Mouse (Mus musculus) kidney, adult 9 months (tissue): ENCODE data around the gene Zbtb43.

ENCODE experiments used
- DNase-seq: peaks from one replicate; pipeline ENCODE4 v3.0.0; 2022

Gene Zbtb43

DNA sequence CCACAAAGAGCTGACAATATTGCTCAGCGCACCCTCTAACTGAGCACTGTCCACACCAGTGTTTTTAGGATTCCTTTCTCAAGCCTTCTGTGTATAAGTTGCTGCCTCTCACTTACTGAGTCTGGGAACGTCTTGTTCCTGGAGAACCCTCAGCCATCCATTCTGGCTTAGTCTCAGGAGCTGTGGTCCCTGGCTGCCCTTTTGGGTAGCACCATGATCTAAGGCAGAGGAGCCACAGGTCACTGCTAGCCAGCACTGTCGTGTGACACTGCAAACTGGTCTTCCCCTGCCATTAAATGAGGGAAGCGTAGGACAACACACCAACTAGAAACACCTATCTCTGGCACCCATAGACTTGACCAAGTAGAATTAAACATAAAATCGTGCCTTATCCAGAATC, 15.6 kb downstream of the Zbtb43 start:
- no peak for DNase-seq

DNA sequence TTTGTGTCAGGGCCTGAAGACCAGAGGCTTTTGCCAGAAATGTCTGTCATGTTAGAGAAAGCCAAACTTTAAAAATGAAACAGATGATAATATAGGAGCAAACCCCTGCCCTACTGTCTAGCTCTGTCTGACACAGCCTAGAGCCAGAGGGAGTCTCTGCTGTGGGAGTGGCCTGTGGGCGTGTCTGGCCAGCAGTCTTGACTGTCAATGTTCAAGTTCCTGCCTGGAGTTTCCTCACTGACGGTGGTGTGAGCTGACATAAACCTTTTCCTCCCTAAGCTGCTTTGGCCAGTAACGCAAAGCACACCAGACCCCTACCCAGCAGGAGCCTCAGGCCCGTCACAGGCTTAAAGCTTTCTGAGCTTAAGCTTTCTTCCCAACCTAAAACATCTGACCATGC, 16.2 kb downstream of the Zbtb43 start:
- peak; percentile 45 for DNase-seq

- peak; percentile 46 for DNase-seq
These were observed 17.1 kb downstream of the Zbtb43 start for GRCm38 (mm10) chr2:33451038-33451978.

GRCm38 (mm10) chr2:33449119-33449873, 19.1 kb downstream of the Zbtb43 start:
- no peak for DNase-seq

DNA sequence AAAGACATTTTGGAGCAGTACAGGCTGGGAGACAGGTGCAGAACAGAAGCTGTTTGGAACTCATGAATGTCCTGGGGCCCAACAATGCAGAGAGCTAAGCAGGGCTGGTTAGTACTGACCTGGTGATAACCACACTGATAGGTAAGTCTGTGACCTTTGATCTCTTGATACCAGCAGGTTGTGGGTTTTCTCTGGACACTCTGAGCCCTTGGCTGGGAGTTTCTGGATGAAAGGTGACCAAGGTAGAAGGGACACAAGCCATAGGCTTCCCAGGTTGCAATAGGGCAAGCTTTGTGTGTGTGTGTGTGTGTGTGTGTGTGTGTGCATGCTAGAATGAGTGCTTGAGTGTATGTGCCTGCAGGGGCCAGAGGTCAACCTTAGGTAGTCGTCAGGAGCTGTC, 21.6 kb downstream of the Zbtb43 start:
- DNase-seq: no peak

DNA sequence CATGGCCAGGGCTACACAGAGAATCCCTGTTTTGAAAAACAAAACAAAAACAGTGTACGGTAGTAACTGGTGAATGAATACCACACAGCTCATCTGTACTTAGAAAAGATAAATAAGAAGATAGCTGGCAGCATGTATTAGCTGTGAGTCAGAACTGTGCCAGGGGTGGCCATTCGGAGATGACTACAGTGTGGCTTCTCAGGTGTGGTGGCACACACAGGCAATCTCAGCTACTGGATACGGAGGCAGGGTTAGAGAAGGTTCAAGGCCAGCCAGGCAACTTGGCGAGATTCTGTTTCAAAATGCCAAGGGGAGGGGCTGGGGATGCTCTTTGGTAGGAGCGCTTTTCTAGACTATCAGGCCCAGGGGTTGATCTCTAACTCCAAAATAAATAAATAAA, 22.6 kb downstream of the Zbtb43 start:
- no peak for DNase-seq

- no peak for DNase-seq
These were observed 23.5 kb downstream of the Zbtb43 start for GRCm38 (mm10) chr2:33444862-33445261.

- DNase-seq: no peak
These were observed 24.0 kb downstream of the Zbtb43 start for GRCm38 (mm10) chr2:33444358-33444757.

- no peak for DNase-seq
These were observed 25.7 kb downstream of the Zbtb43 start for GRCm38 (mm10) chr2:33442701-33443100.

DNA sequence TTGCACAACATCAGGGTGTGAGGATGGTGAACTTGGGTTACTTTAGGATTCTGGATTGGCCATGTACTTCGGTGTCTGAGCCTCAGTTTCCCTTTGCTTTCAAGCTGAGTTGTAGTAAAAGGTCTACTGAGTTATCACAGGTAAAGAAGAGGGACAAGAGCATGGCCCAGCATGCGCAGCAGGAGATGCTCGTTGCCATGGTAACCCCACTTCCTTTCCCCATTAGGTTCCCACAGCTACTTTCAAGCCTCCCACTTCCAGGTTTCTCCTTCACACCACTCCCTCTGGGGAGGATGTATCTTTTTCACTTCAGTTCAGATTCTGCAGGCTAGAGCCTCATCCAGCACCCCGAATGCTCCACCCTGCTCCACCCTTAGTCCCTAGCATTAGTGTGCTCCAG, 27.5 kb downstream of the Zbtb43 start:
- no peak for DNase-seq

GRCm38 (mm10) chr2:33439980-33440670, 28.2 kb downstream of the Zbtb43 start:
- DNase-seq: no peak

DNA sequence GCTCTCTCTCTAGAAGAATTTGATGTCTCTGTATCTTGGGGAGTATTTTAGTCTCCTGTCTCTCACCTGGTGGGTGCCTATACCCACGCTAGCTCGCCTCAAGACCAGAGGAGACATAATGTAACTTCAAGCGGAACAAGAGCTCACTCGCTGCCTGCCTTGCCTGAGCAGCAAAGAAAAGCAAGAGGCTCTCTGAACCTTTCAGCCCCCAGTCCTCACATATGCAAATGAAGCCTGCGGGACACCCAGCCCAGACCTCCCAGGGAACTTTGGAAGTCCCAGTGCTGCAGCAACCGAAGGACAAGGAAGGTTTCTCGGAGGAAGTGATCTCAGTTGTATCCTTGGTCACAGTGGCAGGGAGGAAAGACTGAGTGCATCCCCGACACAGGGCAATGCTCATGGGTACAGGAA, 28.9 kb downstream of the Zbtb43 start:
- DNase-seq: no peak

DNA sequence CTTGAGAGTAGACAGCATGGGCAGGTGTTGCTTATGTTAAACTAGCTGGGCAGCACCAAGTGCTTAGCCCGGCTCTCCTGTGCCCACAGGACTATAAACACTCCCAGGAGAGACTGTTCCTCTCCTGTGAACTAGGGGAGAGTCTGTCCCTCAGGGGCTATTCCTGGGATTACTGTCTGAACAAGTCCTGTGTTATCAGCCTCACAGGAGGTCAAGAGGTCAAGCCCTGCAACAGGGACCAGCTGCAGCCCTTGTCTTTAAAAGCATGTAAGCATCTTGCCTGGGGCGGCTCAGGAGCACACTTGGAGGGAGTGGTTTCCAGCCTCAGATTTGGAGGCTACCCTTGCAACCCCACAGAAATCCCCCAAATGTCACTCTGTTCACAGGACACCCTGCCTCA, 30.0 kb downstream of the Zbtb43 start:
- DNase-seq: no peak

GRCm38 (mm10) chr2:33437184-33437583, 31.2 kb downstream of the Zbtb43 start:
- DNase-seq: no peak

GRCm38 (mm10) chr2:33436035-33436580, 32.3 kb downstream of the Zbtb43 start:
- DNase-seq: no peak

GRCm38 (mm10) chr2:33435036-33435650, 33.2 kb downstream of the Zbtb43 start:
- DNase-seq: no peak

DNA sequence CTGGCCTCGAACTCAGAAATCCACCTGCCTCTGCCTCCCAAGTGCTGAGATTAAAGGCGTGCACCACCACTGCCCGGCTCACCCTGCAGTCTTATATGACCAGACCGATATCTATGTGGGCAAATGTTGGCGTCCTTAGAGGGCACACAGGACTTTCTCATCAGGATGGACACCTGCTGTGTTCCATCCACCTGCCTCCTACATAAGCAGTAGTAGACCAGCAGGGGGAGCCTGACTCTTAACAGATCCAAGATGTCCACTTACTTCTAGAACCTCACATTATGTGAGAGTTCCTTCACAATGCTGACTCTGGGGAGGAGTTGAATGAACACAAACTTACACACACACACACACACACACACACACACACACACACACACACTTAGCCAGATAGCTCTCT, 35.5 kb downstream of the Zbtb43 start:
- DNase-seq: peak; percentile 81

DNA sequence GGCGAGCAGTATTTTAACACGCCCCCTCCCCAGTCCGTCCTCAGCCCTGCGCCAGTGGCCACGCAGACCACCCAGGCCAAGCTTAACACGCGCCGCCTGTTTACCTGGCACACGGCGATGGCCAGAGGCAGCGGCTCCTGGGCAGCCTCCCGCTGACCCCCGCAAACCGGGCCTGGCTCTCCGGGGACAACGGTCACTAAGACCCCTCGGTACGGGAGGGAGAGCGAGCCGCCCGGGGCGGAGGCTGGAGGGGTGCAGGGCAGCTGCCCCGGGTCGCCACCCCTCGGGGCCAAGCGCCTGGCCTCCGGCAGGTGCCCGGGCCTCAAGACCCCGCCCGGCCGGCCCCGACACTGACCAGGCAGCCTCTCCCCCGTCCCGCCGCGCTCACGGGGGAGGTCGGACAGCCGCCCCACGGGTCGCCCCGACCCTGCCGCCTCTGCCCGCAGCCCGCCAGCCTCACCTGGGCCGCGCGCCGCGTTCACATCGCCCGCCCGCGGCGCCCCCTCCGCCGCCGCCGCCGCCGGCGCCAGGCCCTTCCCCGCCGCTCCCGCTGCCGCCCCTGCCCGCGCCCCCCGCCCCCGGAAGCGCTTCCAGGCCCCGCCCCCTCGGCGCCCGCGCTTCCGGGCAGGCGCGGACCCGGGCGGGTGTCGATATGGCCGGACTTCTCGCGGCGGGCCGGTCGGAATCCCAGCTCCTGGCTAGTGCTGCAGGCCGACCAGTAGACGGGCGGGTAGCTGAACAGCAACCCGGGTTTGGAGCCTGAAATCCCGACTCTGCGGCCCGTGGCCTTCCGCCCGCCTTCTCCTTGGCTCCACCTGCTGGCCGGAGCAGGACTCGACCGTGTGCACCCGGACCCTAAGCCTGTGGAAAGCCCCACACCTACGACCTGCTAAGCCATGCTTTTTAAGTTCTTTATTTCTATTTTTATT, 37.3 kb downstream of the Zbtb43 start, which contains the start of gene Zbtb34:
Gene Zbtb34 (minus strand): TSS at position 554 of the 929 bp plus-strand sequence.
- peak; percentile 56 for DNase-seq

GRCm38 (mm10) chr2:33430081-33430770, 38.1 kb downstream of the Zbtb43 start:
- no peak for DNase-seq

DNA sequence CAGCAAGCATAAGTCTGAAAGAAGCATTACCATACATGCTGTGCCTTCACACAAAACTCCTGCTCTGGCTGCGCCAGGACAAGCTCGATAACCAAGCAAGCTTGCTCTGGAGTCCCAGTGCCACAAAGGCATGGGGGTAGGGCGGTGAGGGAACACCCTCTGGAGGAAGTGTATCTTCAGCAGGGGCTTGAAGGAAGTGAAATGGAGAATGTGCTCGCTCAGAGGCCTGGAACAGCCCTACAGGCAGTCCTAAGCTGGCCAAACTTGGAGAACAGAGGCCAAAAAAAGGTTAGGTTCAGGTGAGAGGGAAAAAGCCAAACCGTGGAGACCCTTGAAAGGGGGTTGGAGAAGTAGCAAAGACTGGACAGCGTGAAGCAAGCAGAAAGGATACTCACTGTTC, 39.0 kb downstream of the Zbtb43 start:
- DNase-seq: peak; percentile 26
